Mouse (Mus musculus) liver, adult 2 months (tissue): ENCODE results near the gene Tsc2.

Experiments used
- CTCF ChIP-seq: fragments of 200-500 bp; IDR thresholded peaks from 2 replicates; pipeline ENCODE4 v1.5.1; 2011; ENCODE audit warnings: low read depth, low read length, control low read depth
- POLR2A ChIP-seq: fragments of 200-500 bp; IDR thresholded peaks from 2 replicates; pipeline ENCODE4 v1.6.1; 2011; ENCODE audit warnings: low read length, control low read depth; ENCODE audit not compliant: insufficient read depth; ENCODE audit errors: extremely low read depth

DNA sequence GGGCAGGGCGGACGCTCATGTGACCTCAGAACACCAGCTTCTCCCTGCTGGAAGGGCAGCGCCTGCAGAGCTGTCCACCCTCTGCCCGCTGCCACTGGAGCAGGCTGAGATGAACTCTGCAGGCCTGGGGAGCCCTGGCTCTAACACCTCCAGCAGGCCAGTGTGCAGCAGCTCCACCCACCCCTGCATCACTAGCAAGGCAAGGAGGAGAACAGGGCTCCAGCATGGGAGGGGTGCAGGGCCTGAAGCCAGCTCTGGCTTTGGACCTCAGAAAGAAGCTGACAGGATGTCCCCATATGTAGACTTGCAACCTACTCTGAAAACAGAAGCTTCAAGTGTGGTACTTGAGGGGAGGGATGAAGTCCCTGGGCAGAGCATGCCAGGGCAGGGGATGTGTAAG, 31.9 kb downstream of the Tsc2 start:
- TF ChIP-seq POLR2A (no peak), CTCF (no peak)
